Mouse (Mus musculus): ENCODE results near the gene Orm2.

DNA sequence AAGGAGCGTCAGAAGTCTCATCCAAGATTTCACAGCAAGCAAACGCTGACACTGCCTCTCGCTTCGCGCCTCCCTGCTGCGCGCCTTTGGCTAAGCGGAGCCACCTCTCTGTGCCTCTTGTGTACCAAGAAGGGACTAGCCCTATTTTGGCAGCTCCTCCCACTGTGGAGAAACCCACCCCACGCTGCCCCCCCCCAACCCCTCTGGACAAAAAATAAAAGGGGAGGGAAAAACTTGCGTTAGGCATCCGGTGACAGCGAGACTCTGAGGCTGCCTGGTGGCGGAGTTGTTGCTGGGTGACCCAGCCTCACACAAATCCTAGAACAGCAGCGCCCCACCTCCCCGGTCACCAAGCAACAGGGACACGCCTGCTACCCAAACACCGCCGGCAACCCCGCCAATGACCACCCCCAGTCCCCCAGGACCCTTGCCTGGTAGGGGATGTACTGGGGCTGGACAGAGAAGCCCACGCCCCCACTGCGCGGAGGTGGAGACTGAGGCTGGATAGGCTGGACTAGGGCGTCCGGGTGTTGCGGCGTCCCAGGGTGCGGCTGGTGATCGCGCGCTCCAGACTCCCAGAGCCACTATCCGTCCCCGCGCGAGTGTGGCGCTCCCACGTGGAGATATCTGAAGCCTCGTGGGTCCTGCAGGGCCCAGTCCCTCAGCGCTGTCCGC lies 47.8 kb downstream of the Orm2 start:
- TF ChIP-seq POLR2A (IDR thresholded peaks at IDR 0.05; ENCODE audit: insufficient read depth, low read depth, low read length) (peak; percentile 57), CTCF (IDR thresholded peaks at IDR 0.05) (no peak)

All from heart, adult 2 months (tissue).